Mouse (Mus musculus) midbrain, embryonic 12.5 days (tissue): Measurements from ENCODE around the gene Muc5ac. TPM values are rescaled to one million over a fixed set of nuclear protein-coding genes. Genes with fewer than 3 reads are reported as not detected.
"Not testable (repeated sequence)": the region's sequence is repeated elsewhere in the genome, so short reads cannot be mapped to it uniquely, and the experiment has no call there.

Source experiments
- ATAC-seq: fragments of 200-750 bp; cut with Nextera tagmentation; 2 replicates; pipeline ENCODE4 v1.8.0; 2017; ENCODE audit warnings: low read depth, moderate TSS enrichment, moderate library complexity; ENCODE audit not compliant: low FRiP score
- H3K27ac ChIP-seq: fragments of 300-500 bp; sonication (generic); replicated peaks from 2 replicates; pipeline ENCODE4 v1.5.1; 2016; ENCODE audit warnings: mild to moderate bottlenecking
- H3K27me3 ChIP-seq: fragments of 300-500 bp; sonication (generic); 2 replicates; pipeline ENCODE4 v1.6.1; 2016; ENCODE audit warnings: mild to moderate bottlenecking
- H3K36me3 ChIP-seq: fragments of 300-500 bp; sonication (generic); 2 replicates; pipeline ENCODE4 v1.6.1; 2016
- H3K4me1 ChIP-seq: fragments of 300-500 bp; sonication (generic); 2 replicates; pipeline ENCODE4 v1.6.1; 2016
- H3K4me2 ChIP-seq: fragments of 300-500 bp; sonication (generic); replicated peaks from 2 replicates; pipeline ENCODE4 v1.6.1; 2016; ENCODE audit warnings: mild to moderate bottlenecking, moderate library complexity
- H3K4me3 ChIP-seq: fragments of 300-500 bp; sonication (generic); 2 replicates; pipeline ENCODE4 v1.5.1; 2016; ENCODE audit warnings: mild to moderate bottlenecking
- H3K9ac ChIP-seq: fragments of 300-500 bp; sonication (generic); replicated peaks from 2 replicates; pipeline ENCODE4 v1.6.1; 2016; ENCODE audit warnings: mild to moderate bottlenecking, moderate library complexity
- H3K9me3 ChIP-seq: fragments of 300-500 bp; sonication (generic); 2 replicates; pipeline ENCODE4 v1.6.1; 2016; ENCODE audit warnings: mild to moderate bottlenecking
- WGBS: fragments of 180-500 bp; shearing (Covaris S2); methylation state at CpG from one replicate; pipeline ENCODE4 v1.1.7; 2016; 5-methylcytosine and 5-hydroxymethylcytosine counted together
- polyA plus RNA-seq: library from polyadenylated mRNA; unstranded; fragments of >200 nt; fragmentation: Nextera tagmentation; extraction: Ambion mirVana; gene quantifications from 2 replicates; pipeline ENCODE4 v1.2.1, GENCODE M21; 2016

The Muc5ac gene
- polyA plus RNA-seq, 1 experiment from 2014 or later = not detected

GRCm38 (mm10) chr7:141805384-141805783 lies 16.6 kb downstream of the Muc5ac start:
- whole genome bisulfite sequencing = 90% methylated on average over 7 of the region's 7 CpGs
- no peaks in the 10 kb centered on the region for H3K4me1 ChIP-seq
- H3K27ac ChIP-seq = no peak overlapping the region
- no peak overlapping the region for H3K4me3 ChIP-seq
- H3K27me3 ChIP-seq = no peaks in the 10 kb centered on the region
- no peak for ATAC-seq
- H3K9me3 ChIP-seq = no peaks in the 10 kb centered on the region
- no peak overlapping the region for H3K4me2 ChIP-seq
- H3K9ac ChIP-seq = no peak overlapping the region
- no peaks in the 10 kb centered on the region for H3K36me3 ChIP-seq

- H3K4me2 ChIP-seq, H3K27ac ChIP-seq, H3K36me3 ChIP-seq, H3K4me1 ChIP-seq, H3K4me3 ChIP-seq, H3K27me3 ChIP-seq, ATAC-seq, H3K9ac ChIP-seq, H3K9me3 ChIP-seq: not testable (repeated sequence)
- WGBS = no CpG with 5 or more reads among the region's 4 CpGs
Measured at GRCm38 (mm10) chr7:141807823-141808222, 19.1 kb downstream of the Muc5ac start.

GRCm38 (mm10) chr7:141809933-141810332 lies 21.2 kb downstream of the Muc5ac start:
- H3K4me1 ChIP-seq, H3K4me3 ChIP-seq, H3K27me3 ChIP-seq, H3K27ac ChIP-seq, H3K4me2 ChIP-seq, ATAC-seq, H3K36me3 ChIP-seq, H3K9ac ChIP-seq, H3K9me3 ChIP-seq: not testable (repeated sequence)
- no CpG with 5 or more reads among the region's 4 CpGs for WGBS

GRCm38 (mm10) chr7:141813321-141813720 lies 24.5 kb downstream of the Muc5ac start:
- no peak for ATAC-seq
- Histone ChIP-seq H3K4me2 (no peak overlapping the region), H3K4me1 (peaks cover 9% of the 10 kb centered on the region), H3K9ac (no peak overlapping the region), H3K27ac (no peak overlapping the region), H3K4me3 (no peak overlapping the region), H3K9me3 (no peaks in the 10 kb centered on the region), H3K27me3 (no peaks in the 10 kb centered on the region), H3K36me3 (no peaks in the 10 kb centered on the region)
- WGBS = 80% methylated on average over 4 of the region's 4 CpGs

DNA sequence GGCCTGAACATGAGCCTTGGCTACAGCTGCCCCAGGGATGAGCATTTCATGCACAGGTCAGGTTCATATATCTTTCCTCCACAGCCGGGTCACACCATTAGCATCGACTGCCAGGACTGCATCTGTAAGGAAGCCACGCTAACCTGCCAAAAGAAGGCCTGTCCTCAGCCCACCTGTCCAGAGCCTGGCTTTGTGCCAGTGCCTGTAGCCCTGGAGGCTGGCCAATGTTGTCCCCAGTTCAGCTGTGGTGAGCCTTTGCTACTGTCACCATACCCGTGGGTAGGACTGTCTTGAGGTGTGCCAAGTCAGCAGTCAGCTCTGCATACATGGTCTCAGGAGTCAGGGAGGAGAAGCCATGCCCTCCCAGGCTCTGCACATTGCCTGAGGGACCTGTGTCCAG lies 26.6 kb downstream of the Muc5ac start:
- 85% methylated on average over 4 of the region's 4 CpGs for WGBS
- Histone ChIP-seq H3K4me3 (no peak overlapping the region), H3K27me3 (no peaks in the 10 kb centered on the region), H3K9ac (no peak overlapping the region), H3K27ac (no peak overlapping the region), H3K36me3 (no peaks in the 10 kb centered on the region), H3K9me3 (no peaks in the 10 kb centered on the region), H3K4me1 (peaks cover 9% of the 10 kb centered on the region), H3K4me2 (no peak overlapping the region)
- no peak for ATAC-seq

GRCm38 (mm10) chr7:141817355-141818075 lies 28.7 kb downstream of the Muc5ac start:
- 72% methylated on average over 11 of the region's 11 CpGs for WGBS
- no peaks in the 10 kb centered on the region for H3K27me3 ChIP-seq
- no peak overlapping the region for H3K4me3 ChIP-seq
- H3K4me1 ChIP-seq = peaks cover 9% of the 10 kb centered on the region
- H3K27ac ChIP-seq = no peak overlapping the region
- ATAC-seq = no peak
- H3K4me2 ChIP-seq = no peak overlapping the region
- H3K9me3 ChIP-seq = no peaks in the 10 kb centered on the region
- no peaks in the 10 kb centered on the region for H3K36me3 ChIP-seq
- H3K9ac ChIP-seq = no peak overlapping the region

GRCm38 (mm10) chr7:141818267-141818666 lies 29.5 kb downstream of the Muc5ac start:
- Histone ChIP-seq H3K27ac (no peak overlapping the region), H3K4me3 (no peak overlapping the region), H3K4me2 (no peak overlapping the region), H3K4me1 (peaks cover 11% of the 10 kb centered on the region), H3K9me3 (no peaks in the 10 kb centered on the region), H3K27me3 (no peaks in the 10 kb centered on the region), H3K36me3 (no peaks in the 10 kb centered on the region), H3K9ac (no peak overlapping the region)
- WGBS = 90% methylated on average over 3 of the region's 3 CpGs
- ATAC-seq = no peak

GRCm38 (mm10) chr7:141822582-141823261 lies 34.0 kb downstream of the Muc5ac start:
- H3K4me1 ChIP-seq = peaks cover 5% of the 10 kb centered on the region; the same call in 1 of the 2 replicates
- H3K4me3 ChIP-seq = no peak overlapping the region
- 72% methylated on average over 4 of the region's 4 CpGs for WGBS
- H3K27ac ChIP-seq = no peak overlapping the region
- no peak overlapping the region for H3K4me2 ChIP-seq
- no peak overlapping the region for H3K9ac ChIP-seq
- no peaks in the 10 kb centered on the region for H3K27me3 ChIP-seq
- H3K9me3 ChIP-seq = no peaks in the 10 kb centered on the region
- H3K36me3 ChIP-seq = no peaks in the 10 kb centered on the region
- ATAC-seq = no peak

GRCm38 (mm10) chr7:141823699-141824098 lies 34.9 kb downstream of the Muc5ac start:
- Histone ChIP-seq H3K9ac (no peak overlapping the region), H3K9me3 (no peaks in the 10 kb centered on the region), H3K4me3 (no peak overlapping the region), H3K36me3 (no peaks in the 10 kb centered on the region), H3K4me2 (no peak overlapping the region), H3K27ac (no peak overlapping the region), H3K27me3 (no peaks in the 10 kb centered on the region), H3K4me1 (0 out of 2 replicates have a peak, but pooled peaks cover 2% of the 10 kb centered on the region)
- ATAC-seq = no peak
- WGBS = 80% methylated on average over 6 of the region's 6 CpGs

DNA sequence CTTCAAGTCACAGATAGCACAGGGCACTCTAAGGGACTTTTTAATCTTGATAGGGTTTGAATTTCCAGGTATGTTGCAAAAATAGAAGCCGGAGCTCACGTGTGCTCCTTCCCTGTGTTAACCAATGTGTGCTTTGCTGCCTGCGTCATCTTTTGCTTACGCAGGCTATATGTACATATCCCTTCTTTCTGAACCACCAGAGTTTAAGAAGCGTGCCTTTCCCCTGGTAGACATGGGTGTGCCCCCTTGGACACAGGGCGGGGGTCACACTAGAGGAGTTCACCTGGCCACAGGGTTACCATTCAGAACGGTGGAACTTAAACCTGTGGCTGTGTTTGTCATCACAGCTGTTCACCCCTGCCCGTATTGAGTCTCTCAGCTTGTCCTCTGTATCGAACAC lies 35.6 kb downstream of the Muc5ac start:
- 91% methylated on average over 9 of the region's 9 CpGs for WGBS
- Histone ChIP-seq H3K4me3 (no peak overlapping the region), H3K9ac (no peak overlapping the region), H3K36me3 (no peaks in the 10 kb centered on the region), H3K4me1 (0 out of 2 replicates have a peak, but pooled peaks cover 2% of the 10 kb centered on the region), H3K4me2 (no peak overlapping the region), H3K27me3 (no peaks in the 10 kb centered on the region), H3K27ac (no peak overlapping the region), H3K9me3 (no peaks in the 10 kb centered on the region)
- ATAC-seq = no peak

- H3K4me1 ChIP-seq = no peaks in the 10 kb centered on the region
- no peak overlapping the region for H3K4me3 ChIP-seq
- H3K36me3 ChIP-seq = no peaks in the 10 kb centered on the region
- H3K4me2 ChIP-seq = no peak overlapping the region
- ATAC-seq = no peak
- H3K9ac ChIP-seq = no peak overlapping the region
- H3K9me3 ChIP-seq = no peaks in the 10 kb centered on the region
- no peaks in the 10 kb centered on the region for H3K27me3 ChIP-seq
- H3K27ac ChIP-seq = no peak overlapping the region
- 85% methylated on average over 7 of the region's 7 CpGs for WGBS
Measured at GRCm38 (mm10) chr7:141835941-141836340, 47.2 kb downstream of the Muc5ac start.

- no peak overlapping the region for H3K4me2 ChIP-seq
- H3K27me3 ChIP-seq = no peaks in the 10 kb centered on the region
- H3K9me3 ChIP-seq = no peaks in the 10 kb centered on the region
- WGBS = 79% methylated on average over 8 of the region's 8 CpGs
- H3K27ac ChIP-seq = no peak overlapping the region
- no peaks in the 10 kb centered on the region for H3K4me1 ChIP-seq
- ATAC-seq = no peak
- H3K9ac ChIP-seq = no peak overlapping the region
- no peaks in the 10 kb centered on the region for H3K36me3 ChIP-seq
- no peak overlapping the region for H3K4me3 ChIP-seq
Measured at GRCm38 (mm10) chr7:141836423-141836822, 47.7 kb downstream of the Muc5ac start.
